Comparison of ENCODE assay signal across 15 mouse cellular contexts in the genomic region with DNA sequence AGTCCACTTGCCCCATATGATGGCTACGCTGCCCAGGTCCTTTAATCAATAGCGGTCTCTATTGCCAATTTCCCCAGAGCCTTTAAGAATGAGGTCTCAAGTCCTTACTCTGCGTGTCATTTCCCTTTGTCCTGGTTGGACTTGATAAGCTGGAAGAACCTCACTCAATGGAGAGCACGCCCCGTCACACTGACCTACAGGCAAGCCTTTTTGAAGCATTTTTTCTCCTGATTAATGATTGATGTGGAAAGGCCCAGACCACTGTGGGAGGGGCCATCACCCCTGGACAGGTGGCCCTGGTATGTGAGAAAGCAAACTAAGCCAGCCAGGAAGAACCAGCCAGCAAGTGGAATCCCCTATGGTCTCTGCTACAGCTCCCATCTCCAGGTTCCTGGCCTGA.
A peak's percentile ranks its signal among the peaks of the same experiment; 100 is the strongest.
DNase-seq lines count a peak whose midpoint lies in the region; ATAC-seq and TF ChIP-seq lines count a peak whose summit lies in the region.
"Had no signal": no experiment of that assay in that cellular context is flagged by ENCODE, and none has a peak within 500 bp of the region (broad histone marks: within the 10 kb centered on the region; RNA-seq: fewer than 3 reads in every experiment).

No protein-coding gene starts in this region.

- H3K4me1 ChIP-seq in intestine, embryonic 15.5 days (replicated peaks) = peaks cover 10% of the 10 kb centered on the region
- no peaks in the 10 kb centered on the region for H3K4me1 ChIP-seq in kidney, embryonic 14.5 days (ENCODE audit: control insufficient read depth, insufficient read depth, low read length)
- H3K4me1 ChIP-seq in small intestine, adult 2 months (ENCODE audit: control insufficient read depth, insufficient read depth, insufficient read length, low read length) = peaks cover 15% of the 10 kb centered on the region; the same call in 1 of the 2 replicates
- 0 out of 2 replicates have a peak, but pooled peaks cover 3% of the 10 kb centered on the region for H3K4me1 ChIP-seq in neural tube, embryonic 15.5 days
- H3K4me1 ChIP-seq: embryonic facial prominence, embryonic 10.5 days; midbrain, embryonic 15.5 days had no signal

- WGBS in intestine, embryonic 15.5 days = 59% methylated on average over 5 of the region's 5 CpGs
- WGBS in kidney, embryonic 14.5 days = 79% methylated on average over 5 of the region's 5 CpGs
- WGBS in small intestine, adult 2 months = 22% methylated on average over 5 of the region's 5 CpGs
- WGBS in neural tube, embryonic 15.5 days = 89% methylated on average over 5 of the region's 5 CpGs

- peak; percentile 45 for DNase-seq in liver
- DNase-seq in left cerebral cortex, postnatal 10 days (ENCODE audit: extremely low spot score in 1 of 2, low spot score in 2 of 2) = no peak
- DNase-seq: cerebellum, postnatal 25 days; layer of hippocampus, adult 9-11 months; lung, adult 18-20 months; lung, postnatal 36 days had no signal

- no peaks in the 10 kb centered on the region for H3K9me3 ChIP-seq in intestine, embryonic 15.5 days
- no peaks in the 10 kb centered on the region for H3K9me3 ChIP-seq in kidney, embryonic 14.5 days (ENCODE audit: control insufficient read depth, low read length)
- no peaks in the 10 kb centered on the region for H3K9me3 ChIP-seq in neural tube, embryonic 15.5 days (replicated peaks)
- H3K9me3 ChIP-seq: embryonic facial prominence, embryonic 10.5 days; midbrain, embryonic 15.5 days had no signal

- peak; percentile 92 for ATAC-seq in intestine, embryonic 15.5 days
- ATAC-seq in kidney, embryonic 14.5 days (ENCODE audit: low FRiP score, low TSS enrichment) = peak; percentile 48; the same call in 1 of the 2 replicates
- no peak for ATAC-seq in neural tube, embryonic 15.5 days (ENCODE audit: low FRiP score)
- no peak for ATAC-seq in megakaryocyte-erythroid progenitor cell, adult 5-6 weeks (replicated peaks; ENCODE audit: low FRiP score, low TSS enrichment, poor library complexity, severe bottlenecking)
- no peak for ATAC-seq in erythroblast, adult 5-6 weeks (replicated peaks; ENCODE audit: low FRiP score, poor library complexity, severe bottlenecking)
- ATAC-seq: activated CD4-positive, CD25-positive, alpha-beta regulatory T cell, adult 4 months; midbrain, embryonic 15.5 days had no signal

- no peaks in the 10 kb centered on the region for H3K27me3 ChIP-seq in intestine, embryonic 15.5 days (replicated peaks)
- H3K27me3 ChIP-seq in kidney, embryonic 14.5 days (ENCODE audit: control insufficient read depth, insufficient read depth, low read length) = no peaks in the 10 kb centered on the region
- H3K27me3 ChIP-seq in small intestine, adult 2 months (ENCODE audit: control insufficient read depth, insufficient read depth, low read length) = no peaks in the 10 kb centered on the region
- no peaks in the 10 kb centered on the region for H3K27me3 ChIP-seq in neural tube, embryonic 15.5 days (replicated peaks)
- H3K27me3 ChIP-seq: midbrain, embryonic 15.5 days had no signal

- no peak overlapping the region for H3K4me2 ChIP-seq in intestine, embryonic 15.5 days (replicated peaks)
- H3K4me2 ChIP-seq in kidney, embryonic 14.5 days (replicated peaks; ENCODE audit: low read depth, low read length) = no peak overlapping the region
- no peak overlapping the region for H3K4me2 ChIP-seq in neural tube, embryonic 15.5 days
- H3K4me2 ChIP-seq: midbrain, embryonic 15.5 days had no signal

- peak overlapping the region; percentile 60 for H3K27ac ChIP-seq in intestine, embryonic 15.5 days
- H3K27ac ChIP-seq in kidney, embryonic 14.5 days (ENCODE audit: low read depth, low read length) = peak overlapping the region; percentile 47; the same call in 1 of the 2 replicates
- H3K27ac ChIP-seq in small intestine, adult 2 months (ENCODE audit: insufficient read depth, low read depth, low read length) = peak overlapping the region; percentile 45; the same call in 1 of the 2 replicates
- H3K27ac ChIP-seq in neural tube, embryonic 15.5 days (replicated peaks) = no peak overlapping the region
- H3K27ac ChIP-seq: embryonic facial prominence, embryonic 10.5 days; midbrain, embryonic 15.5 days had no signal

- intact Hi-C loops in left cerebral cortex, postnatal 10 days (cut with DNase I) = loop anchor here (10.0 kb wide), 1 partner anchor 466 kb away; no protein-coding TSS in a partner anchor

- TF ChIP-seq POLR2A in small intestine, adult 2 months (IDR thresholded peaks at IDR 0.05; ENCODE audit: low read depth, low read length) = no peak

- H3K9ac ChIP-seq in intestine, embryonic 15.5 days = no peak overlapping the region
- no peak overlapping the region for H3K9ac ChIP-seq in kidney, embryonic 14.5 days (ENCODE audit: low read depth, low read length)
- H3K9ac ChIP-seq in neural tube, embryonic 15.5 days (replicated peaks) = no peak overlapping the region
- H3K9ac ChIP-seq: midbrain, embryonic 15.5 days had no signal

- H3K4me3 ChIP-seq in intestine, embryonic 15.5 days (replicated peaks) = no peak overlapping the region
- H3K4me3 ChIP-seq in kidney, embryonic 14.5 days (ENCODE audit: low read length) = no peak overlapping the region
- no peak overlapping the region for H3K4me3 ChIP-seq in small intestine, adult 2 months (ENCODE audit: low read depth, low read length)
- H3K4me3 ChIP-seq in neural tube, embryonic 15.5 days (replicated peaks) = no peak overlapping the region
- H3K4me3 ChIP-seq: embryonic facial prominence, embryonic 10.5 days; midbrain, embryonic 15.5 days had no signal

- no peak for TF ChIP-seq CTCF in small intestine, adult 2 months (IDR thresholded peaks at IDR 0.05; ENCODE audit: extremely low read depth, insufficient read length, insufficient replicate concordance, low read depth, low read length)

- H3K36me3 ChIP-seq in intestine, embryonic 15.5 days = peaks cover 18% of the 10 kb centered on the region; the same call in 1 of the 2 replicates
- H3K36me3 ChIP-seq in kidney, embryonic 14.5 days (ENCODE audit: control insufficient read depth, insufficient read depth, low read length) = peaks cover 56% of the 10 kb centered on the region
- peaks cover 52% of the 10 kb centered on the region for H3K36me3 ChIP-seq in small intestine, adult 2 months (ENCODE audit: control insufficient read depth, insufficient read depth, low read length)
- H3K36me3 ChIP-seq in neural tube, embryonic 15.5 days = peaks cover 21% of the 10 kb centered on the region

Comparison
In these comparisons a context has a peak if more than half of its experiments do, and no peak if none do; other contexts are left out.
1. ATAC-seq: peak in intestine, embryonic 15.5 days (single experiment) and kidney, embryonic 14.5 days (single experiment); none in neural tube, embryonic 15.5 days (single experiment), megakaryocyte-erythroid progenitor cell, adult 5-6 weeks (single experiment) and erythroblast, adult 5-6 weeks (single experiment).